Mouse (Mus musculus) cerebellum, postnatal 36 days (tissue): ENCODE data around the gene Gbp9.
"Not testable (repeated sequence)": the region's sequence is repeated elsewhere in the genome, so short reads cannot be mapped to it uniquely, and the experiment has no call there.

Experiments used
- DNase-seq, 2 experiments: peaks; one replicate each; pipeline ENCODE4 v3.0.0; 2021 to 2022; ENCODE audit warnings: mixed read lengths in 2 of 2

Gene Gbp9

DNA sequence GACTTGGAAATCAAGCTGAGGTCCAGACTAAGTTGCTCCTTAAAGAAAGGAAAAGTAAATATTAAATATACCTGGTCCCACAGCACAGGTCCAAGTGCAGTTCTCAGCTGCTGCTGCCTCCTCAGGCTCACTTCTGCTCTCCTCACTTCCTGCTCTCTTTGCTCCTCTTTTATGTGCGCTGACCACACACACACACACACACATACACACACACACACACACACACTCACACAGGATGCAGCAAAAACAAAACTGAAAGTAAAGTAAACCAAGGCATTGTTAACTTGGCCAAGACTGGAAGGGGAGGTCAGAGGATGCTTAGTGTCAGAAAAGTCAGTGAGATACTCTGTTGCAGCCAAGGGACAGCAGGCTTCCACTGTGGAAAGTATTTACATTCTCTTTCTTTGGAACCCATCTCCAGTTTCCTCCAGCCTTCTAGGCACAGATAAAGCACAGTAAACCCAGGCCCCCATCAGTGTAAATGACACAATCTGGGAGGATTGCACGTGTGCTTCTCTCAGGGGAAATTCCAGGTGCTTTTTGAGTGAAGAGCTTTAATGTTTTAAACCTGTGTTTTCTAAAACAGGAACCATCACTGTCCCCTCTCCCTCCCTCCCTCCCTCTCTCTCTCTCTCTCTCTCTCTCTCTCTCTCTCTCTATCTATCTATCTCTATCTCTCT is at the start of gene Gbp9, which contains the start of the genes Gbp8 and Gbp4:
Gene Gbp9, minus strand, starts transcription at position 131 of the 680 bp plus-strand sequence.
Gene Gbp8, minus strand, starts transcription at position 132 of the 680 bp plus-strand sequence.
Gene Gbp4, minus strand, starts transcription at position 178 of the 680 bp plus-strand sequence.
- DNase-seq = not testable (repeated sequence)

DNA sequence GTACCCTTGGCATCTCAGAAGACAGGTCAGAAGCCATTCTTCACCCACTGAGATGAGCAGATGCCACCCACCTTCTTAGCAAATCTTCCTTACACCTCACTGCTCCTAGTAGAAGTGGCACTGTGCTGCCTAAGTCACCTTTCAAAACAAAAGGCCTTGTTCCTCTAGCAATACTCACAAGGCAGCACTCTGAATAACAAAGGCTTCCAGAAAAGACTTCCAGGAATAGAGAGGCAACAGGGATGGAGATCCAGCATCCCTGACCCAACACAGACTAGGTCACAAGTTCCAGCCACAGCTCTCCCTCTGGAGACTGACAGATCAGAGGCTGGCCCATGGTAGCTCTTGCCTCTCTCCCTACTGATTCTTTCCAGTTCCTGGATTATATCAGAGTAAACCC is 42.1 kb upstream of the Gbp9 start:
- DNase-seq = no peak

- DNase-seq = no peak
Observed at GRCm38 (mm10) chr5:105156582-105156981, 17.2 kb upstream of the Gbp9 start.

DNA sequence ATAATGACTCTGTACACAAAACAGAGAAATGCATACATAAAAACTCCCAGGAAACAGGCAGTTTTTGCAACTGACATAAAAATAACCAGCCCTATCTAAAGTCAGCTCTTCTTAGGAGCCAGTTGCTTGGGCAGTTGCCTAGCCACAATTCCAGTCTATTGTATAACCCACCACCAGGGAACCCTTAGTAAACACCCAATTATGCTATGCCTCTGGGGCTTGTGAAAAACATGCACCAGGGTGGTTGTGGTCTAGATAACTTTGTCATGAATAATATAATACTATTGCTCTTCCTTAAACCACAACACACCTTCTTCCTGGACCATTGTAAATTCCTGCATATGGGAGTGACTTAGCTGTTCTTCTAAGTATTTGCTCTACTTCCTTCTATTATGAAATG is 14.7 kb upstream of the Gbp9 start:
- no peak for DNase-seq

- not testable (repeated sequence) for DNase-seq
Observed at GRCm38 (mm10) chr5:105148062-105148461, 8.7 kb upstream of the Gbp9 start.

- no peak for DNase-seq
Observed at GRCm38 (mm10) chr5:105146447-105146846, 7.1 kb upstream of the Gbp9 start.

DNA sequence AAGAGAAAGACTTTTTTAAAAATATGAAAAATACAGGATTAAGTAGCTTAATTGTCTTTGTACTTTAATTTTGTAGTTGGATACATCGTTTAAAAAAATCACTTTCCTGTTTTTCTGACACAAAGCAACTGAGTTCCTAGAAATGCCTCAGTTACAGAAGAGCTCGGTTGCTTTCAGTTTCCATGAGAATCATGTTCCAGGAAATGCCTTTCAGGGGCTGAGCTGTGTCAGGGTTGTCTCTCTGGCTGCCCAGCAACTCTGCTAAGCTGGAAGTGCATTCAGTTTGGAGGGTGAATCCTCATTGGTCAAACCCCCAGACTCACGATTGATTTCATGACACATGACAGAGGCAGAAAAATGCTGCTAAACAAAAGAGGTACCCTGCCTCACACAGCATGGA is 6.4 kb upstream of the Gbp9 start:
- not testable (repeated sequence) for DNase-seq

GRCm38 (mm10) chr5:105140089-105140810 is 911 bp upstream of the Gbp9 start:
- not testable (repeated sequence) for DNase-seq

- DNase-seq = no peak
Observed at GRCm38 (mm10) chr5:105138906-105139305, 433 bp downstream of the Gbp9 start.

GRCm38 (mm10) chr5:105136706-105137304 is 2.5 kb downstream of the Gbp9 start:
- DNase-seq = not testable (repeated sequence)

DNA sequence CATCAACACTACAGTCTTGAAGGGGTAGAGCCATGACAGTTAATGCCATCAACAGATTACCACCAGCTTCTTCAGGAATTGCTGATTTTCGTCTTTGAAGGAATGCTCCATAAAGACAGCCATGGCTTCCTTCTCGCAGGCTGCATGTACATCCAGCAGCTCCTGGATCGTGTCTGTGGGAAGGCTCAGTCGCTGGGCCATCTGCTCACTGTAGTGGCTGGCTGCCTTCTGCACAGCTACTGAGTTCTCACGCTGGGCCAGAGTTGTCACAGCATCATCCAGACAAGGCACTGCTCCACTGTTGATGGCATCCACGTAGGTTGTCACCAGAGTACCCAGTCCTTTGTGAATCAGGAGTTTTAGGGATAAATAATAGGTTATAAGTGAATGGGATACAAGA is 17.6 kb downstream of the Gbp9 start:
- peak in 1 of 2 experiments; percentile 2 for DNase-seq

DNA sequence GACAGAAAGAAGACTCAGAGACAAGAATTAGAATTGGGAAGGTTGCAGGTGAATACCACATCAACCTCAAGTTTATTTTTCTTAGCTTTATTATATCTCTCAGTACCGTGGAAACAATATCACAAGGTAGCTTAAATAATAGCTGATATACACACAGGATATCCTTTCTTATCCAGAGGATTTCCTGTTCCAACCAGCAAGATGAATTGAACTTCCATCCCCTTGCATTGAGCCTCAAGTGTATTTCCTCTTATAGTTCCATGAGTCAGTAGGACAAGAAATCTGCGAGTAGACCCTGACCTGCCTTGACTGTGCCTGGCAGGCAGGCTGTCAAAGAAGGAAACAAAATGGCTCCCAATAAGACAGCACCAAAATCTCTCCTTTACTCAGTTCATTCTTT is 23.6 kb downstream of the Gbp9 start:
- DNase-seq = no peak

- no peak for DNase-seq
Observed at GRCm38 (mm10) chr5:105114696-105115095, 24.6 kb downstream of the Gbp9 start.

- no peak for DNase-seq
Observed at GRCm38 (mm10) chr5:105113656-105114055, 25.7 kb downstream of the Gbp9 start.

DNA sequence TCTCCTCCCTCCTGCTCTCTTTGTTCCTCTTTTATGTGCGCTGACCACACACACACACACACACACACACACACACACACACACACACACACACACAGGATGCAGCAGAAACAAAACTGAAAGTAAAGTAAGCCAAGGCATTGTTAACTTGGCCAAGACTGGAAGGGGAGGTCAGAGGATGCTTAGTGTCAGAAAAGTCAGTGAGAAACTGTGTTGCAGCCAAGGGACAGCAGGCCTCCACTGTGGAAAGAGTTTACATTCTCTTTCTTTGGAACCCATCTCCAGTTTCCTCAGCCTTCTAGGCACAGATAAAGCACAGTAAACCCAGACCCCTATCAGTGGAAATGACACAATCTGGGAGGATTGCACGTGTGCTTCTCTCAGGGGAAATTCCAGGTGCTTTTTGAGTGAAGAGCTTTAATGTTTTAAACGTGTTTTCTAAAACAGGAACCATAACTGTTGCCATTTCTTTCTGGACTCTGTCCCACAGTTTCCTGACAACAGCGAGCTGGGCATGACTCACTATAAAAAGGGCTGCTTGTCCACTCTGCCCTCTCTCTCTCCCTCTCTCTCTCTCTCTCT is 29.0 kb downstream of the Gbp9 start:
- DNase-seq = not testable (repeated sequence)

- not testable (repeated sequence) for DNase-seq
Observed at GRCm38 (mm10) chr5:105109775-105110174, 29.6 kb downstream of the Gbp9 start.

GRCm38 (mm10) chr5:105105689-105106088 is 33.6 kb downstream of the Gbp9 start:
- not testable (repeated sequence) for DNase-seq

DNA sequence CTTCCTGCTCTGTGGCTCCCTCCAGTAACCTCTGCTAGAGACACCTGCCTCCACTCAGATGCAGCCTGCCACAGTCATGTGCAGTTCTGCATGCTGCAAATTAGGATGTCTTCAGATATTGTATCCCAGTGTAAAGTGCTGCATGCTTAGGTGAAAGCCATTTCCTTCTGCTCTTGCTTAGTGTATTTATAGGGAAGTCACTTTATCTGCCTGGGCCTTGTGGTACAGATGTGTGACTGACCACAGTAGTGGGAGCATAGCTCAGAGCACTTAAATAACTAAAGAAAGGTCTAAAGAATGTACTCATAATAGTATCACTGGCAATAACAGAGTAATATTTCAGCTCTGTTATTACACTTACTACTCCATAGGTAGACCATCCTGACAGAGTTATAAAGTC is 57.4 kb downstream of the Gbp9 start:
- DNase-seq = no peak

GRCm38 (mm10) chr5:105068356-105068755 is 71.0 kb downstream of the Gbp9 start:
- not testable (repeated sequence) for DNase-seq

- not testable (repeated sequence) for DNase-seq
Observed at GRCm38 (mm10) chr5:105064443-105064842, 74.9 kb downstream of the Gbp9 start.

GRCm38 (mm10) chr5:105063321-105063720 is 76.0 kb downstream of the Gbp9 start:
- DNase-seq = no peak

DNA sequence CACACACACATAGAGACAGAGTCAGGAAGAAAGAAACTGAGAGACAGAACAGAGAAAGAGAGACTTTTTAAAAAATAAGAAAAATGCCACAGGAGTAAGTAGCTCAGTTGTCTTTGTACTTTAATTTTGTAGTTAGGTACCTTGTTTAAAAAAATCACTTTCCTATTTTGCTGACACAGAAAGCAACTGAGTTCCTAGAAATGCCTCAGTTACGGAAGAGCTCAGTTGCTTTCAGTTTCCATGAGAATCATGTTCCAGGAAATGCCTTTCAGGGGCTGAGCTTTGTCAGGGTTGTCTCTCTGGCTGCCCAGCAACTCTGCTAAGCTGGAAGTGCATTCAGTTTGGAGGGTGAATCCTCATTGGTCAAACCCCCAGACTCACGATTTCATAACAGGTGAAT is 76.9 kb downstream of the Gbp9 start:
- not testable (repeated sequence) for DNase-seq

DNA sequence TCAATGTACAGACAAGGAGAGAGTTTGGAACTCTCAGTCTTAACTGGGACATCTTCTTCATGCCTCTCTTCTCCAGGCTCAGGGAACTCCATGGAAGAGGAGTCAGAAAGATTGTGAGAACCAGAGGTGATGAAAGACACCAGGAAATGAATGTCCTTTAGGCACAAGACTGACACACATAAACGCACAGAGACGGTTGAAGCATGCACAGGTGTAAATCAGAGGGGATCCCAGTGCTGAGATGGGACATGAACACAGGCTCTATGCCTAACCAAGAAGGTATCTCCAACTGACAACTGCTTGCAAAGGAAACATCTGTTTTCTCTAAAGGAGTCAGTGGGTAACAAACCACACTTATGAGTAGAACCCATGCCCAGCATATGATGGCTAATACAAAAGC is 79.1 kb downstream of the Gbp9 start:
- no peak for DNase-seq
